Mouse (Mus musculus) stomach, embryonic 14.5 days (tissue): ENCODE measurements around the gene Atp6v0b. TPM values are rescaled to one million over a fixed set of nuclear protein-coding genes. Genes with fewer than 3 reads are reported as not detected.

Source experiments
- ATAC-seq: fragments of 200-750 bp; cut with Nextera tagmentation; 2 replicates; pipeline ENCODE4 v1.8.0; 2017; ENCODE audit warnings: low read depth, moderate TSS enrichment; ENCODE audit not compliant: insufficient number of reproducible peaks, insufficient read depth, low FRiP score
- H3K27ac ChIP-seq: fragments of 300-500 bp; sonication (generic); 2 replicates; pipeline ENCODE4 v1.5.1; 2014; ENCODE audit warnings: mild to moderate bottlenecking, low read length, moderate library complexity, mixed read lengths
- H3K27me3 ChIP-seq: fragments of 300-500 bp; sonication (generic); 2 replicates; pipeline ENCODE4 v1.6.1; 2014; ENCODE audit warnings: low read length, control low read depth, mixed read lengths; ENCODE audit not compliant: control insufficient read depth, insufficient read depth
- H3K36me3 ChIP-seq: fragments of 300-500 bp; sonication (generic); 2 replicates; pipeline ENCODE4 v1.6.1; 2014; ENCODE audit warnings: mild to moderate bottlenecking, control low read depth, low read length, moderate library complexity, mixed read lengths; ENCODE audit not compliant: control insufficient read depth, insufficient read depth
- H3K4me1 ChIP-seq: fragments of 300-500 bp; sonication (generic); 2 replicates; pipeline ENCODE4 v1.6.1; 2014; ENCODE audit warnings: low read length, control low read depth, mixed read lengths; ENCODE audit not compliant: control insufficient read depth, insufficient read depth
- H3K4me2 ChIP-seq: fragments of 300-500 bp; sonication (generic); replicated peaks from 2 replicates; pipeline ENCODE4 v1.6.1; 2014; ENCODE audit warnings: low read depth, low read length, control low read depth
- H3K4me3 ChIP-seq: fragments of 300-500 bp; sonication (generic); 2 replicates; pipeline ENCODE4 v1.5.1; 2014; ENCODE audit warnings: low read depth, low read length, control low read depth
- H3K9ac ChIP-seq: fragments of 300-500 bp; sonication (generic); replicated peaks from 2 replicates; pipeline ENCODE4 v1.6.1; 2014; ENCODE audit warnings: low read depth, mild to moderate bottlenecking, control low read depth, low read length, moderate library complexity, mixed read lengths
- H3K9me3 ChIP-seq: fragments of 300-500 bp; sonication (generic); 2 replicates; pipeline ENCODE4 v1.6.1; 2016; ENCODE audit warnings: low read depth, low read length, control low read depth; ENCODE audit not compliant: control insufficient read depth
- WGBS: fragments of 180-500 bp; shearing (Covaris S2); extraction: QIAGEN DNeasy Blood & Tissue Kit; methylation state at CpG from one replicate; pipeline ENCODE4 v1.1.7; 2014; 5-methylcytosine and 5-hydroxymethylcytosine counted together
- polyA plus RNA-seq: library from polyadenylated mRNA; unstranded; fragments of >200 nt; fragmentation: Nextera tagmentation; extraction: Ambion mirVana; gene quantifications from 2 replicates; pipeline ENCODE4 v1.2.1, GENCODE M21; 2014

Atp6v0b gene
- polyA plus RNA-seq, 1 experiment from 2014 or later: 200 TPM

DNA sequence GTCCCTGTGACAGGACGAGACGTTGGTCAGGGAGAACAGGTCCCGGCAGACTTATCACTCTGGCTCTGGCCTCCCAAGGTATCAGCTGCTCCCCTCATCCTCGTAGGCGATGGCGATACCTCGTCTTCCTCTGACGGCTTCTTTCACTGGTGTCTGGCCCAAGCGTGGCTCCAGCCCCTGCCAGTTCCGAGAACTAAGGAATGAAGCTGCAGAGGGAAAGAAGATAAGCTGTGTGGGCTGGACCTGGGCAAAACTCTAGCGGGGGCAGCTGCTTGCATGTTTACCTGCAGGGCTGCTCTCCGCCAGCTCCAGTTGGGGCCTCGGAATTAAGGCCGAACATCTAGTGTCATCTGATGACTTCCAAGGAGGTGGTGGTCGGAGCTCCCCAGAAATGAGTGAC, 2.3 kb upstream of the Atp6v0b start:
- WGBS: 91% methylated on average over 15 of the region's 15 CpGs
- H3K9me3 ChIP-seq: no peaks in the 10 kb centered on the region
- ATAC-seq: no peak

DNA sequence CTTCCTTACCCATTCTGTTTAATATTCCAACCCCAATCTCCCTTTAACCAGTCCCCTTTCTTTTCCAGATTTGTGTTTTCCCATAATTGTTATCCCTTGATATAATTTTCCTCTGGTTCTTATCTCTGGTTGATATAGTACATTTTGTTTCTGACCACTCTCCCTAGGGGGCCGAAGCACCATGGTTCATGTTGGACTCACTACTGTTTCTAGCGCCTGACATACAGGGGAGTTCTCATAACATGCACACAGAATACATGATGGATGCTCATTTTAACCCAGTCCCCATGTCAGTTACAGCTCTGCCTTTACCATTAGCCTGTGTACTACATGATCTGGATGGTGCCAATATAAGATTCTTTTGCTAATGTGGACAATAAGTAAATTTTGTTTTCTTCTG, 787 bp upstream of the Atp6v0b start:
- Histone ChIP-seq H3K9me3 (no peaks in the 10 kb centered on the region), H3K4me2 (peak overlapping the region; percentile 67), H3K27me3 (no peaks in the 10 kb centered on the region), H3K27ac (no peak overlapping the region), H3K4me3 (no peak overlapping the region; the same call in 1 of the 2 replicates), H3K36me3 (peaks cover 13% of the 10 kb centered on the region; the same call in 1 of the 2 replicates), H3K9ac (no peak overlapping the region), H3K4me1 (peaks cover 17% of the 10 kb centered on the region)
- 69% methylated on average over 2 of the region's 2 CpGs for WGBS
- no peak for ATAC-seq

More for the DNA sequence above, 2.3 kb upstream of the Atp6v0b start:
- no peaks in the 10 kb centered on the region for H3K27me3 ChIP-seq
- H3K4me2 ChIP-seq: no peak overlapping the region
- H3K36me3 ChIP-seq: peaks cover 17% of the 10 kb centered on the region
- no peak overlapping the region for H3K4me3 ChIP-seq
- peaks cover 11% of the 10 kb centered on the region; the same call in 1 of the 2 replicates for H3K4me1 ChIP-seq
- H3K9ac ChIP-seq: no peak overlapping the region
- no peak overlapping the region for H3K27ac ChIP-seq

DNA sequence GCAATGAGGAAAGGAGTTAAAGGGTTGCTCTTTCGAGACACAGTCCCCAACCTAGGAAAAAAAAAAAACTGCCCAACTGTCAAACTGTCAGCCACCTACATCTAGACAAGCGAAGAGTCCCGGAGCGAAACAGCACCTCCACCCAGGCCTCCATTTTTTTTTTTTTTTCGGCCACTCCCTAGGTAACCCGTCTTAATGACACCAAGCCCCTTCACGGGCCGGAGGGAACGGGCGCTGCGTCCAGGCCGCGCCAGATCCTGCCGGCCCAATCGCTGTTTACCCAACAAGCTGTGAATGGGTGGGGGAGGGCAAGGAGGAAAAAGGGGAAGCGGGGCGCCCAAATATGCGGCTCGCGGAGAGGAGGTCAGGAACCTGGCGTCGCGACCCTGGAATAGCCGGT, 489 bp downstream of the Atp6v0b start:
- Histone ChIP-seq H3K9ac (peak overlapping the region; percentile 81), H3K27ac (no peak overlapping the region), H3K27me3 (no peaks in the 10 kb centered on the region), H3K36me3 (peaks cover 13% of the 10 kb centered on the region; the same call in 1 of the 2 replicates), H3K4me3 (peak overlapping the region; percentile 94), H3K9me3 (no peaks in the 10 kb centered on the region), H3K4me1 (peaks cover 21% of the 10 kb centered on the region), H3K4me2 (peak overlapping the region; percentile 67)
- WGBS: 2% methylated on average over 24 of the region's 24 CpGs
- ATAC-seq: no peak

DNA sequence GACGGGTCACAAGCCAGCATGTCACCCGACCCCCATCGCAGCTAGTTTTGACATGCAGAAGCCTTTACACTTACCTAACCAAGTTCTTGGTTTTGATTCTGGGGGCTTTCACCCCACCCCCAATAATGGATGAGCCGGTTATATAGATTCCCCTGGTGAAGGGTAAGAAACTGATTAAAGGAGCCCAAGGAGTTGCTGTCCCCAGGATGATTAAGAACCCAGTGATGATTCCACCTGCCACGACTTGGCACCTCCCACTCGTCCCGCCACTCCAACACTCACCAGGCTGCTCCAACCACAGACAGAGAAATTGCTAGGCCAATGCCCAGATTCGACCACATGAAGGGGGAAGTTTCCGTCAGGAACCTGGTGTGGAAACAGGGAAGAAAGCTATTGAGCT, 1.1 kb downstream of the Atp6v0b start:
- no peak for ATAC-seq

DNA sequence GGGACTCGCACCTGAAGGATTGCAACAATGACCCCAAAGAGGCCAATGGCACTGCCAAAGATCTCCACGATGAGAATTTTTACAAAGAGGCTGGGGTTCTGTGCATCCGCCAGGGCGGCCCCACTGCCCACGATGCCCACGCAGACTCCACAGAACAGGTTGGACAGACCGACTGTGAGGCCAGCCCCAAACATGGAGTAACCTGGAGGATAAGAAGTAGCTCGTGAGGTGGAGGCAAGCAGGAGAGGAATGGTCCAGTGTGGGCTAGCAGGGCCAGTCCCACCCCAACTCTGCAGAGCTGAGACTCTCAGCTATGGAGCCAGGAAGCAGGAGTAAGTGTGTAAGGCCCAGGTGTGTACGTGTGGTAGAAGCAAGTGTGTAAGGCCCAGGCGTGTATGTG, 2.0 kb downstream of the Atp6v0b start:
- Histone ChIP-seq H3K9me3 (no peaks in the 10 kb centered on the region), H3K36me3 (peaks cover 19% of the 10 kb centered on the region), H3K4me3 (no peak overlapping the region), H3K9ac (no peak overlapping the region), H3K4me2 (no peak overlapping the region), H3K27me3 (no peaks in the 10 kb centered on the region), H3K27ac (no peak overlapping the region), H3K4me1 (peaks cover 15% of the 10 kb centered on the region)
- no peak for ATAC-seq
- 89% methylated on average over 10 of the region's 10 CpGs for WGBS

More for the DNA sequence above, 1.1 kb downstream of the Atp6v0b start:
- Histone ChIP-seq H3K4me1 (peaks cover 18% of the 10 kb centered on the region), H3K27ac (no peak overlapping the region), H3K9me3 (no peaks in the 10 kb centered on the region), H3K36me3 (peaks cover 13% of the 10 kb centered on the region; the same call in 1 of the 2 replicates), H3K4me2 (peak overlapping the region; percentile 67; the same call in 1 of the 2 replicates), H3K9ac (no peak overlapping the region), H3K4me3 (peak overlapping the region; percentile 94; the same call in 1 of the 2 replicates), H3K27me3 (no peaks in the 10 kb centered on the region)
- WGBS: 79% methylated on average over 9 of the region's 9 CpGs

DNA sequence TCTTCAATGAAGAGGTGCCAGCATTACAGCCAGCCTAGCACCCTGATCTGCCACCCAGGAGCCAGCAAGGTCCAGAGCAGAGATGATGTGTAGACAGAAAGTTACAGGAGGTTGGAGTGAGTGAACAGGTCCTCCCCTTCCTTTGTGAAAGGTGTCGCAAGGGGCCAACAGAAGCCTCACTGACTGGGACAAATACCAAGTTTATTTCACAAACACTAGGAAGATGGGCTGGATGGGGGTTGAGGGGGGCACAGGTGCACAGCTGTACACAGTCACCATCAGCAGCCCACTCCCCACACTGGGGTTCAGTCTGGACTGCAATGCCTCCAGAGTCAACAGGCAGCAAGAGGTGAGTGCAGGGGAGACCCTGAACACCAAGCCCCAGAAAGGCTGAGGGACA, 3.0 kb downstream of the Atp6v0b start:
- Histone ChIP-seq H3K4me3 (peak overlapping the region; percentile 79; the same call in 1 of the 2 replicates), H3K4me2 (peak overlapping the region; percentile 76)
- 95% methylated on average over 1 of the region's 1 CpGs for WGBS

DNA sequence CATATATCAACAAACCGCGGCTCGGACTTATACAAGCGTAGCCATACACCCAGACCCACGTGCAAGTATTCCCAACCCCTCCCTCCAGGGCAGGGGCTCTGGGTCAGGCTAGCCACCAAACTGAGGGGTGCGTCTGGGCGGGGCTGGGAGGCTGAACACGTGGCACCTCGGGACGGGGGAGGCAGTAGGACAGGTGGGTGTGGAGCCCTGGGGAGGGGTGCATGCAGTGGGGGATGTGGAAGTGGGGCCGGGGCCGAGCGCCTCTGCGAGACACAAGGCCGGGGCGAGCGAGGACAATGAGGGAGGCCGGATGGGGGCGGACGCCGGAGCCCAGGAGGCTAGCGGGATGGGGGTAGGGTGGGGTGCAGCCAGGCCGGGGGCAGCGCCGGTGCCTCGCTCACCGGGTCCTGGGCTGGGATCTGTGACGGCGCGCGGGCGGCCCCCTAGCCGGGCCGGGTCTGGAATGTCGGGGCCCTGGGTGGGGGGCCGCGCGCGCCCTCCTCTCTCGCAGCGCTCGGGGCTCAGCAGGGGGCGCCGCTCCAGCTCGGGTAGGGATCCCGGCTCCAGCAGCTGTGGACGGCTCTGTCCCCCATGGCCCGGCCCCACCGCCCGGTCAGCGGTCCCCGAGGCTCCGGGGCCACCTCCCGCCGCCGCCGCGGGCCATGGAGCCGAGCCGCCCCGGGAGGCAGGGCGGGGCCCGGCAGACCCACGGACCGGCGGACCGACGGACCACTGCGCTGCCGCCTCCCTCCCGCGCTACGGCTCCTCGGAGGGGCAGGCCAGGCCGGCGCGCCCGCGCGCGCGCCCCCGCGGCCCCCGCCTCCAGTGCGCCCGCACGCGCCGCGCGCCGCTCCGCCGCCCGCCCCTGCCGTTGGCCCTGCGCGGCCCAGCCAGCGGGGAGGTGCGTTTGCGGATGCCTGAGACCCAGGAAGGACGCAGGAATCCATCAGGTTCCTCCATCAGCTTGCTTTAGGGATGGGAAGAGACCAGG, 4.1 kb downstream of the Atp6v0b start, which contains the start of gene B4galt2:
Gene B4galt2, minus strand, starts transcription at position 787 of the 991 bp plus-strand sequence.
- Histone ChIP-seq H3K27me3 (no peaks in the 10 kb centered on the region), H3K9me3 (no peaks in the 10 kb centered on the region), H3K4me3 (peak within 1 kb of the TSS; percentile 79), H3K4me1 (peaks cover 15% of the 10 kb centered on the region), H3K27ac (peak within 1 kb of the TSS; percentile 69; the same call in 1 of the 2 replicates), H3K4me2 (peak within 1 kb of the TSS; percentile 76), H3K9ac (peak within 1 kb of the TSS; percentile 79), H3K36me3 (peaks cover 22% of the 10 kb centered on the region)
- ATAC-seq: peak; percentile 24
- WGBS: under 1% methylated on average over 57 of the region's 103 CpGs

More for the DNA sequence above, 3.0 kb downstream of the Atp6v0b start:
- peaks cover 22% of the 10 kb centered on the region for H3K36me3 ChIP-seq
- no peak for ATAC-seq
- H3K27me3 ChIP-seq: no peaks in the 10 kb centered on the region
- peaks cover 15% of the 10 kb centered on the region for H3K4me1 ChIP-seq
- H3K9ac ChIP-seq: no peak overlapping the region
- H3K27ac ChIP-seq: no peak overlapping the region
- H3K9me3 ChIP-seq: no peaks in the 10 kb centered on the region

DNA sequence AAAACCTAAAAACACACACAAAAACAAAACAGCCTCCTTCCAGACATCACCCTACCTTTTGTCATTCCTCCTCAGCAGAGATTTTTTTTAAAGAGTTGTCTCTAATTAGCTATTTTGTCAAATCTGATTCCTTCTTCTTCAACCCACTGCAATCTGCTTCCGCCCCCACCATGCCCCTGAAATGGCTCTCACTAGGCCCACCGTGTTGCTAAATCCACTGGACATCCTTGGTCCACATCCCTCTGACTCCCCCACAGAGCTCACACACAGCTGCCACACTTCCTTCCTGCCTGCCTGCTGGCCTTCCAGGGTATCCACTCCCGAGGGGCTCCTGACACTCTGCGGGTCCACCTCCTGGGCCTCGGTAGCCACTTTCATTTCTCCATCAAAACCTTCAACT, 8.4 kb downstream of the Atp6v0b start:
- H3K9me3 ChIP-seq: no peaks in the 10 kb centered on the region
- no peak for ATAC-seq
- H3K4me3 ChIP-seq: no peak overlapping the region
- H3K27ac ChIP-seq: no peak overlapping the region
- no peak overlapping the region for H3K4me2 ChIP-seq
- H3K9ac ChIP-seq: no peak overlapping the region
- peaks cover 33% of the 10 kb centered on the region for H3K36me3 ChIP-seq
- H3K27me3 ChIP-seq: no peaks in the 10 kb centered on the region
- WGBS: 79% methylated on average over 5 of the region's 5 CpGs
- H3K4me1 ChIP-seq: peaks cover 6% of the 10 kb centered on the region
